Mouse (Mus musculus) NIH3T3 (cell line): Measurements from ENCODE around the gene Erg.

Experiments used
- DNase-seq: peaks from one replicate; pipeline ENCODE4 v3.0.0-alpha.2; 2012; ENCODE audit warnings: low read depth

Erg gene

DNA sequence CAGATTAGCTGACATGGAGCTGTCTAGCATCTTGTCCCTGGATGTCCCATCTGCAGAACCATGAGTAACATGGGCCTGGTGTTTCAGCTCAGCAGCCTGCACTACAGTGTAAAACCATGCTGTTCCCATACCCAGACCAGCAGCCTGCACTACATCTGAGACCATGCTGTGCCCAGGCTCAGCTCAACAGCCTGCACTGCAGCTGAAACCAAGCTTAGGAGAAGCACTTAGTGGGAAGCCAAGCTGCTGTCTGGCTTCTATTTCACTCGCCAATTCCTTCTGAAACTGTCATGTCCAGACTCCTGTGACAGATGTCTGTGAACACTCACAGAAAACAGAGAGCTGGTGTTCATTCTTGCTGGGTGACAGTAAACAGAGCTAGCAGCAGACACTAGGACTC is 195.6 kb downstream of the Erg start:
- DNase-seq = no peak

DNA sequence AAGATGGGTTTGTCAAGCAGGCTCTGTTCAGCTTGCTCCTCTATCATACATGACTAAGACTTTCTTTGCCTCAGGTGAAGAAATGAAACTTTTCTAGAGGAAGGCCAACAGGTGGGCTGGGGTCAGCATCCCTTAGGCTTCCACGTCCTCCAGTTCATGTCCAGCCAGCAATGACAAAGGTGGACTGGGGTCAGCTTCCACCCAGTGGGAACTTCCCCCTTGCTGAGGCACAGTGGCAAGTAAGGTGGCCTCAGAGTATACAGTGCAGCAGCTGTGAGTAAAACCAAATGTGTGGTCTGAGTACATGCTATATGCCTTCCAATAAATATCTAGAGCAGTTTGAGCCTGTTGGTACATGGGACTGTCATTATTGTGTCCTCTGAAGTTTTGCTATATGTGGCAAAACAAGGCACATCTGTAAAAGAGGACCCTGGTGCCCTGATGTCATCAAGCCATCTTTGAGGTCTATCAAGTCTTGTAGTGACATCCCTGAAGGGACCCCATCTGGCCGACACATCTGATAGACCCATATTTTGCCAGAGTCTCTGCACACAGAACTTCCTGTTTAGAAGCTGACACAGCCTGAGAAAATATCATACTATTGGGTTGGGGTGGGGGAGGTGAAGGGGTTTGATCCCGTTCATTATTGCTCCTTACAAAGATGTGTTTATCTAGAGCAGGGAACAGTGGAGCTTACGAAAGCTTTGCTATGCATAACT is 197.4 kb downstream of the Erg start:
- no peak for DNase-seq

DNA sequence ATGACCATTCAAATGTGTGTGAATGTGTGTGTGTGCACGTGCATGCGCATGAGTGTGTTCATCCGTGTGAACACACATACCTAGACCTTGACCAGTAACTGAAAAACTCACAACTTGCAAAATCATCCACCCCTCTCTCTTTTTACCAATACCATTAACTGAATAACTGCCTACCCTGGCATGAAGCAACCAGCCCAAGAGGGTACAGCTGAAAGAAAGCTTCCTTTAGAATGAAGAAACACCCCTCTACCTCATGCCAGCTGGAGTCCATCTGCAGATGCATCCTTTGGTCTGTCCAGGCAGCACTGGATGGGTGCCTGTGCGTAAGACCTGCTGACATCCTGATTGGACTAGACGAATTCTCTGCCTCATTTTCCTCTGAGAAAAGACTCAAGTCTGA is 198.1 kb downstream of the Erg start:
- DNase-seq = no peak

DNA sequence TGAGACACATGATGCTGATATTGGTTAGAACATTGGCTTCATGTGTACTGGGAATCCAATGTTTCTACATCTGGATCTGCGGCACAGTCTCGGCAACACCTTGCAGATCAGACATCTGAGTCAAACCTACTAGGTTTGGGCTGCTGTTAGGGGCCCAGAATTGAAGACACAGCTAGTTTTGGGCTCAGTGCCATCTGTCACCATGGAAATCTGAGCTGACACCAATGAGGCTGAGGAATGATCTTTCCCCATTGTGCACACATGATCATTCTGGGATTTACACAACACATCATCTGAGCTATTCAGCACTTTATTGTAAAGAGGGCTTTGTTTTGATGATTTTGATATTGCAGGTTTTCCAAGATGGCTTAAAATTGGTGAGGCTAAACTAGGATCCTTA is 199.4 kb downstream of the Erg start:
- DNase-seq = no peak

DNA sequence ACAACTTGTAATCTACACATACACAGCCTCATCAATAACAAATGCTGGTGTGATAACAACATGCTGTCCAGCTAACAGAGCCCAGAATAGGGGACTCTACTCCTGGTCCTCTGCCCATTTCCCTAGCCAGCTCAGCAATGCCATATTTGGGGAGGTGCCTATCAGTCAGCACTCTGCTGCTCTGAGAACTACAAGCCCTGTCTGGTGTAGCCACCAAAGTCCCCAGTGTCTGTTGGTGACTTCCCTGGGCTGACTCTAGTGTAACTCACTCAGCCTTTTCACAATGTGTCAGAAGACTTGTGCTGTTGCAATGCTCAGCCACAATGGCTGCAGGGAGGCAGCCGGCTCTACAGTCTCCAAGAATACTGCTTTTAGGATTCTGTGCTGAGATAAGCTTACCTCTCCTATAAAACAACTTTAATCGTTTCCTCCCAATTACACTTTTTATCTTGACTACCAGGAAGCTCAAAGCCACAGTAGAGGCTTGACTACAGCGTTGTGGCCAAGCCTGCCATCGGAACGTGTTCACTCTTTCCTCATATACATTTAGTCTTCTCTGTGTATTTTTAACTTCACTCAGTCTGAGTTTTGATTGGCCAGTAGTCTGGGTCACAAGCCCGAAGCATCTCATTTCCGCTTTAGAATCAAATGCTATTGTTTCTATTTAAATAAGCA is 201.0 kb downstream of the Erg start:
- DNase-seq = no peak

DNA sequence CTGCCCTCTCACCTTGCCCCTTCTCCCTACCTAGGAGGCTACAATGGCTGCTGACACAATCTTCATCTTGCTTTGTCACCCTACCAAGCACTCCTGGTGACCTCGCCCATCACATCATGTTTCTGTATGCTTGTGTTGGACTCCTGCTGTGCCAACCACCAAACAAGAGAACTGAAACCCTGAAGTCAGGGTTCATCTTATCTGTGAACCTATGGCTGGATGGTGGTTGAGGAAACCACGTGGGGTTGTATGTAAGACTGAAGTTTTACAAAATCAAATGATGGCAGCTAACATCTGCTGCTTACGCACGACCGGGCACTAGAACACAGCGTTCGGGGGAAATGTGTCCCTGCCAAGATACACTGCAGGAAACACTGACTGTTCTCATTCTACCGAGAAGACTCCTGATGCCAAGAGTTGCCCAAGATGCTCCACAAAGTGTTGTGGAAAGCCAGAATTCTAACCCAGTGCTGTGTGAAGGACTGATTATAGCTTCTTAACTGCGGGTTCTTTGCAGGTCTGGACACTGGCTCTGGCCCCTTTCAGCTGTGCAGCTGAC is 201.7 kb downstream of the Erg start:
- no peak for DNase-seq

DNA sequence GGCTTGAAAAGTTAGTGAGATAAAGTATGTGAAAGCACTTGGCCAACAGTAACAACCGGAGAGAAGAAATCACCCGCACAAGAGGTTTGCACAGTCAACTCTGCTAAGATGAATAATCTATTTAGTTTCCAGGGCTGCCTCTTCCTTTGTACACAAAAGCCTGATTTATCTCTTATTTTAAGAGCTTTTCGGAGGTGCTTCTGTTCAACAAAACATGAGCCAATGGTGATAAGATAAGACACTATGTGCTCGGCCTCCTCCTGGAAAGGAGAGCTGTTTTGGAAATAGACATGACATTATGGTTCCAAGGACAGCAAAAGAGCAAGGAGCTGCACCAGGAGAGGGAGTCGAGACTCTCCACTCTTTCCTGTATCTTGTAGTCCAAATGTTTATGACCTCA is 204.1 kb downstream of the Erg start:
- DNase-seq = no peak

DNA sequence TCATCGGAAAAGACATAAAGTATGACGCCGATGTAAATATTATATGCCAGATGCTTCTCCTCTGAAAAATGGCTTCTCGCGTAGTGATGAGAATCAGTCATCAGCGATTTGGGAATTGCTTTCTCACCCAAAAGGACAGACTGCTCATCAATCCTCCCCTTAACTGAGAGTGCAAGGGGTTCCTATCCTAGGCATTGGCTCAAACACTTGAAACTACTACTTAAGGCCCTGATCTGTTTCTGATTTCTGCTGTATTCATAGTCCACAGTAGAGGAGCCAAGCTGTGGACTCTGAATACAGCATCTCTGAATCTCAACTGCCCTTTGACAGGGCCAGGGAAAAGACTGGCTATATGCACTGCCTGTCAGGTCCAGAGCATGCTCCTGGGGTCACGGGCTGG is 209.6 kb downstream of the Erg start:
- DNase-seq = no peak

DNA sequence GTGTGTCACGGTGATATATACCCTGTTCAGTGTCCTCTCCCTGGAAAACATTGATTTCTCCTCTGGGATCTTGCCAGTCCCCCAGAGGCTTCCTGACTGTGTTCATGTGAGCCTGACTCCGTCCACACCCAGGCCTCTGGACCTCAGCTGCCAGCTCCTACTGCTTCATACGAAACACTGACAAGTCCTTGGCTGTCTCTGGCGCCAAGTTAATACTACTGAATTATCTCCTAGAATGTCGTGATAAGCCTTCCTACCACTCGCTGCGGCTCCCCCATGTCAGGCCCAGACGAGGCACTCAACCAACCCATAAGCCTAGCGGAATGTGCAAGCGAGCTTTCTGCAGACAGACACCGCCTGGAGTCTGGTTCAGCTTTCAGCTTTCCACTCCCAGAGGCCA is 210.0 kb downstream of the Erg start:
- no peak for DNase-seq

DNA sequence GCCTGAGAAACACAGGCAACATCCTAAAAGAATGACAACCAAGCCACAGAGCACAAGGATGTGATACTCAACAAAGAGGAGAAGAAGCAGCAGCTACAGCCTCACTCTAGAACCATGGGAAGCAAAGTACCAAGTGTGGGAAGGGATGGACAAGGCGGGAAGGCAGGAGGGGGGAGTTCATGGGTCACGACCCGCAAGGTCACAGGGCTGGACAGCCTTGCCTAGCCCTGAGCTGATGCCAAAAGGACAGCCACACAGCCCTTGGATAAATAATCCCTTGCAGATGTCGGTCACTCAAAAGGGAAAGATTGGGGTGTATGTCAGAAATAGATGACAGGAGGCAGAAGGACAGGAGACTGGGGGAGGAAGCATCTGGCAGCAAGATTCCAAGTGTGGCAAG is 211.7 kb downstream of the Erg start:
- no peak for DNase-seq

DNA sequence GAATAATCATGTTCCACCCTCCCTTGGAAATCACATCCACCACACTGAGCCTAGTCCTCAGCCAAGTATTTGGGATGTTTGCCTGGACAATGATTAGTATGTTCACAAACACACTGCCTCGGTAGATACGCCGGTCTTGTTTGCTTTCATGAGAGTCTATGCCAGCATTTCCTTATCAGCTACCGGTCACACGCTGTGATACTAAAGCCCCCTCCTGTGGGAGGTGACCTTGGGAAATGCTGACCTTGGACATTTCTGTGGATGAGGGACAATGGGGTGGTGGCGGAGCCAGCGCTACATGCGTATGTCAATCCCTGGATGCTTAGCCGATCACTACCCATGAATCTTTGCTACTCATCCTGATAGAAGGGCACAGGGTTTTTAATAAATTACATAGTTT is 213.4 kb downstream of the Erg start:
- no peak for DNase-seq

DNA sequence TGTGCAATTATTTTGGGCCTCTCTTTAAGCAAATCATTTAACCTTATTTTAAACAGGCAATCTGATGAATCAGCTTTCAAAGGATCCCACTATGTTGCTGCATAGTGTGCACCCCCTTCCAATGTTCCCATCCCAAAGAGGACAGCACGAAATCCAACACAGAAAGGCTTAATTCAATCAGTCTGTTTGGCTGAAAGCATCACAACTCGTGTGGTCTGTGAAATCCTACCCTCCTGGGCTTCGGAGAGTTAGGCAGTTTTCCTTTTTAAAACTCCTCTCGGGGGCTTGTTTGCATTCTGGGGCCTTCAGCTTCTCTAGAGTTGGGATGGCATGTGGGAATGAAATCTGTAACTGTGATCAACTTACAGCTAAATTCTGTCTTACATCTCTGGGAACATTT is 214.7 kb downstream of the Erg start:
- no peak for DNase-seq

DNA sequence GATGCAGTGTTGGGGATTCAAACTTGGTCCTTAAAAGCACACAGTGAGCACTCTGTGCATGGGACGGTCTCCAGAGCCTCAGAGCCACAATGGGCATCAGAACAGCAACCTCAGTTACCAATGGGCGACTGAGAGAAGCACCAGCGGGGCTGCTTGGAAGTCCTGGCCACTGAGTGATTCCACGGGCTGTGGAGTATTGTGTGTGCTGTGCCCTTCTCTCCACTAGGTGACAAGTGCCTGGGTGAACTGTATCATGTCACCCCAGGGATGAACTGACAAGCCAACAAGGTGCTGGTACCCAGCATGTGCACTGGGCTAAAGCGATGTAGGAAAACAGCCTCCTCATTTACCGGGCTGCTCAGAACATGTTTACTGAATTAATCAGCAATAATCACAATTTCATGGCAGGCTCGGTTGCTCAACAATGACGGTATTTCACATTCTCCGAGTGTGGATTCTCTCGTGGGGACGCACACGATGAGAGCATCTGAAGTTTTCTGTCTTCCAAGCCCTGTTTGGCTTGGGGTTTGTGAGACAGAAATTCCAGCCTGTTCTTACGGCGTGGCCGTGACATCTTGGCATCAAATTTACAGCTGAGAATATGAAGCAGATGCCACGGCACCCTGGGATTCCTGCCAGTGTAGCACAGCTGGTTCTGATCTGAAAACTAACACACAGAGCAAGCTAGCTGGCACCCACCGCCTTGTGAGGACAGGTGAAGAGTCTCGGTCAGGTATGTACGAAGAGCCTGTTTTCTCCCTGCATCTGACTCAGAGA is 219.2 kb downstream of the Erg start:
- peak; percentile 70 for DNase-seq

DNA sequence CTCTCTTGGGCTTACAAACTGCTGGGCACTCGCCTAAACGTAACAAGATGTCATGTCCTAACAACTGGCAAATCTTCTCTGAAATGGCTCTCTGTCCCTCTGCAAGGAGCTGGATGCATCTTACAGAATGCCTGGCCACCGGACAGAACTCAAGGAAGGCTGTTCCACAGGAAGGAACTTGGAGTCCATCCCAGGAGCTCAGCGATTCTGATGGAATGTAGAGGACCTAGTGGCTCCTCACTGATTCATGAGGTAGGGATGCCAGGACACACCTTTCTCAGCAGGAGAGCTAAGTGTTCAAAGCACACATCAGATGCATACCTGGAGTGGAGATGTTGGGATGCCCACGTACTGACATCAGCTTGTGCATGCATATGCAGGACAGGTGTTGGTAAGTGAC is 221.2 kb downstream of the Erg start:
- DNase-seq = no peak

DNA sequence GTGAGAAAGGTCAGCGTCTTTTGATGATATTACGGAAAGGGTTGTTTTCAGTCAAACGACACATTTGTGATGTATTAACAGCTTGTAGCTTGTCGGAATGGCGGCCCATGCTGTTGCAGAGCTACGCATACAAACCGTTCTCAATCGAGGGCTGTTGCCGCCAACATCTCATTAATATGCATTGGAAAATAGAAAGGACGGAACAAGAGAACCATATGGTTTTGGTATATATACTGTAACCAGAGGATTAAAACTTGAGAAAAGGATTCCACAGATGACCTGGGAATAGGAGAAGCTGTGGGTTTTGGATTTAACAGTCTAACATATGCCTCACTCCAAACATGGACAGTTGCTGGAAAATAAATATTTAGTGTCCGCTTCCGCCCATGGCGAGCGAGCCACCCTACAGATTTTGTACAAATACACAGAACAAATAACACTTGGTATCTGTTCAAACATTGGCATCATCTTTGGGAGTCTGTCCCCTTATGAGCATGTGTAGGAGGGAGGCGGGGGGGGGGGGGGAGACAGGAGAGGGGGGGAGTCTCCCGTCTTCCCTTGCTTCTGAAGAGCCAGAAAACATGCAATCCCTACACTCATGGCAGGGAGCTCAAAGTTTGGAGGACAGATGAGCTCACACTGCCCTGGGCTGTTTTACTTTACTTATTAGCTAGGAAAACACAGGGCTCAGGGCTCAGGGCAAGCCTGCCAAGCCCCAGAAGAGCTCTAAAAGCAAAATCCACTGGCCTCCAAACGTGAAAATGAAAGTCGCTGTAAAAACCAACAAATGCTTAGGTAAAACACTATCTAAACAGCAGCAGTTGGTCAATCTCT is 222.5 kb downstream of the Erg start:
- peak; percentile 24 for DNase-seq

DNA sequence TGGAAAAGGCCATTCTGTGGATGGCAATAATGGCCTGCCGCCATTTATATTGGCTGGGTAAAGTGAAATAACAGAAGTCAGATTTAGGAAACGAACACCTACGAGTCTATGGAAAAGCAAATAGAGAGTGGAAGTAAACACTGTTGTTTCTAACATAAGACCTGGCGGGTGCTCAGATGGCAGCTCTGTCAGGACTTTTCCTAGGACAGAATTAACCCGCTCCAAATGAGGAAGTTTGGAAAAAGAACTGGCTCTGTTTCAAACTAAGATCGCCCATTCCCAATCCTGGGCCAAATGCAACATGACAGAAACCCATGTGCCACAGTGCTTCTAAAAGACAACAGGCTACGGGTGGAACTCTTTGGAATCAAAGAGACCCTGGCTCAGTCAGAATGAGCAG is 224.4 kb downstream of the Erg start:
- DNase-seq = no peak

DNA sequence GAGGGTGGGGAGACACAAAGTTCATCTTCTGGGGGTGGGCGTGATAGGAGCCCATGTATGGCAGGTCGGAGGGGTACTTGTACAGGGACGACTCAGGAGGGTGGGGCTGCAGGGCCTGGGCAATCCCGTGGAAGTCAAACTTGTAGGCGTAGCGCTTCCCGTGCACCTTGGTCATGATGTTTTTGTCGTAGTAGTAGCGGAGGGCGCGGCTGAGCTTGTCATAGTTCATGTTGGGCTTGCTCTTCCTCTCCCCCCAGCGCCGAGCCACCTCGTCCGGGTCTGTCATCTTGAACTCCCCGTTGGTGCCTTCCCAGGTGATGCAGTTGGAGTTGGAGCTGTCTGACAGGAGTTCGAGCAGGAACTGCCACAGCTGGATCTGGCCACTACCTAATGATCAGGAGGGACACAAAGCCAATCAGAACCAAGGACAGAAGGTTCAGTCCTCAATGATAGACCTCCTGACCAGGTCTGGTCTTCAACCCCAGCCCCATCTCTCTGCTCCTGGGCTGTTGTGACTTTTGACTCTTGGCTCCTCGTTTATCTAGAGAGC is 225.4 kb downstream of the Erg start:
- no peak for DNase-seq

DNA sequence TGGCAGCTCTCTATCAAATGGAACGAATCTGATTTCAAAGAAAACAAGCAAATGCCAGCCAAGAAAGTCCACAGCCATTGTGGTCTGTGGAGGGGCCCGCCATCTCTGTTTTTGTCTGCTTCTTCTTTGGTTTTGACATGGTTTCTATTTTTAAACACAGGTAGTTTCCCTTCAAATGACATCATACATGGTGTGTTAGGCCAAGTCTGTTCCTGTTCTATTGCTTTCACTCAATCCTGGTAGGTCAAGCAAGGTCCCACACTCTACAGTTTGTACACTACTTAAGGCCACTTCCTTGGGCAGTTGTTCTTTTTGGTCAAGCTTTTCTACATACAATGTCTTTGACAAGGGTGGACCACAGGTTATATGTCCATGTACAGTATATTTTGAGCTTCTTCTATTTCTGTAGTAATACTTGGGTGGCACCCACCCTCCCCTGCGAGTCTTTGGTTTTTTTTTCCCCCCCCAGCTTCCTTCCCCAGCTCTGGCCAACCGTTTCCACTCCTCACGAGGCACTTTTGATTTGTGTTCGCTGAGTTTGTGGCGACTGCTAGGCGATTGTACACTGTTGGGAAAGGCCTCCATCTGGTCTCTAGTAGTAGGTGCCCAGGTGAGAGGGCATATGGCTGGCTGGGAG is 226.1 kb downstream of the Erg start:
- no peak for DNase-seq

DNA sequence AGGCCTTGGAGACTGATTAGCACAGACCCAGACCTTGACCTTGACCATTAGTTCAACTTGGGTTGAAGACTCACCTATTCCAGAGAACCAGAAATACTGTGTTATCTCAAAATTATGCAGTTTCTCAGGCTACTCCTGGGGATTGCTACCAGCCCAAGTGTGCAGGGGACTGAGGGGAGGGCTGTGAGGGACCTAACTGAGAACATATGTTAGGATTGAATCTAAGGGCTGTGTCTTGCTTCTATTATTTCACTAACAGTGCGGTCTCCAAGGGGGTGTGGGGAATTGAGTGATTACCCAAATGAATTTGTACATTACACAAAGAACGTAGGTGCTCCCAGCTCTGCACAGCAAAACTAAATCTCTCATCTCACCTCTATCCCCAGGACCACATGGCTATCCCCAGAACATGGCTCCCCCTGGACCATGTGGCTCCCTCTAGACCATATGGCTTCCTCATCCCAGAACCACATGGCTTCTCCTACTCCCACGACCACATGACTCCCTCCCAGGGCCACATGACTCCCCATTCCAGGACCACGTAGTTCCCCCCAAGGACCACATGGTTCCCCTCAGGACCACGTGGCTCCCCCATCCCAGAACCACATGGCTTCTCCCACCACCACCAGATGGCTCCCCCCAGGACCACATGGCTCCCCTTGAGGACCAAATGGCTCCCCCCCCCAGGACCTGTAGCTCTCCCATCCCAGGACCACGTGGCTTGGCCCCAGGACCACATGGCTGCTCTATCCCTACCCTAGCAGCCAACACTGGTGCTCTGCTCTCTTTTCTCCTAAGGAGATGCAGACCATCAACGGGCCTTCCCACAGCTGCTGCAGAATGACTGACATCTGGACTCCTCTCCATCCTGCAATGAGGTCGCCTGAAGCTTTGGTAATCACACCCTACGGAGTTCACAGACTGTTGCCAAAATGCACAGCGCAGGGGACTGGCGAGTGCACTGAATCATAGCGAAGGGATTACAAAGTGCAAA is 229.1 kb downstream of the Erg start:
- no peak for DNase-seq

DNA sequence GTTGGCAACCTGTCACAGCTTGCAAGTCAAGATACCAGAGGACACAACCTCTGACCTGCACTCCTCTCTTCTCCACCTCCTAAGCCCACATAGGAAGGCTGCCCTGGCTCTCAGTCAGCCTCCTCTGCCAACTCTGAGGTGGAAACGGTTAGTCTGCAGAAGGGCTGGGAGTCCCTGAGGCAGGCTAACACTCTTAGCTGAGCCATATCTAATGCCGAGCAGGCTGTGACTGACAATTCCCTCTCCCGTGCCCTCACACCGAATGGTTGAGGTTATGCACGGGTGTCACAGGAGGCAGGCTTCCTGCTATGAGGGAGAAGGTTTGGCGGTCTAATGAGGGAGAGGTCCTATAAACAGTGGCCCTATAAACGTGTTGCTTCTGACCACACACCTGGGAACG is 232.6 kb downstream of the Erg start:
- no peak for DNase-seq
